Mouse (Mus musculus): ENCODE measurements around the gene Glipr2. TPM values are rescaled to one million over a fixed set of nuclear protein-coding genes. Genes with fewer than 3 reads are reported as not detected.

Glipr2 gene
- polyA plus RNA-seq, 1 experiment from 2014 or later: 94.2 TPM

DNA sequence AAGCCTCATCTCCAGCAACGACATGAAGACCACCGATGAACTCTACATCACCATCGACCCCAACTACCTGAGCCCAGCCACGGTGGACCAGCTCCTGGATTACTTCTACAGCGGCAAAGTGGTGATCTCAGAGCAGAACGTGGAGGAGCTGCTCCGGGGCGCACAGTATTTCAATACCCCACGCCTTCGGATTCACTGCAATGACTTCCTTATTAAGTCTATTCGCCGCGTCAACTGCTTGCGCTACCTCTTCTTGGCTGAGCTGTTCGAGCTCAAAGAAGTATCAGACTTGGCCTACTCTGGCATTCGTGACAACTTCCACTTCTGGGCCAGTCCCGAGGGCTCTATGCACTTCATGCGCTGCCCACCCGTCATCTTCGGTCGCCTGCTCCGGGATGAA, 26.6 kb downstream of the Glipr2 start:
- ATAC-seq (ENCODE audit: low FRiP score): no peak
- H3K9me3 ChIP-seq (replicated peaks): no peaks in the 10 kb centered on the region
- H3K36me3 ChIP-seq: no peaks in the 10 kb centered on the region
- H3K27ac ChIP-seq: no peak overlapping the region
- 92% methylated on average over 22 of the region's 22 CpGs for WGBS
- no peaks in the 10 kb centered on the region for H3K27me3 ChIP-seq
- H3K9ac ChIP-seq: no peak overlapping the region
- H3K4me3 ChIP-seq: no peak overlapping the region
- H3K4me2 ChIP-seq (replicated peaks): no peak overlapping the region
- peaks cover 9% of the 10 kb centered on the region for H3K4me1 ChIP-seq

DNA sequence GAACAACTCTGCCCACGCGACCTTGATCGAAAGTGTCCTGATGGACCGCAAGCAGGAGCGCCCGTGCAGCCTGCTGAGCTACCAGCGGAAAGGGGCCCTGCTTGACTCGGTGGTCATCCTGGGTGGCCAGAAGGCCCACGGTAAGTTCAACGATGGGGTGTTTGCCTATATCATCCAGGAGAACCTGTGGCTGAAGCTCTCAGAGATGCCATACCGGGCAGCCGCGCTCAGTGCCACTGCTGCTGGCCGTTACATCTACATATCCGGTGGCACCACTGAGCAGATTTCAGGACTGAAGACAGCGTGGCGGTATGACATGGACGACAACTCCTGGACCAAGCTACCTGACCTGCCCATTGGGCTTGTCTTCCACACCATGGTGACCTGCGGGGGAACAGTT, 27.1 kb downstream of the Glipr2 start:
- H3K9me3 ChIP-seq (replicated peaks): no peaks in the 10 kb centered on the region
- H3K4me3 ChIP-seq: no peak overlapping the region
- H3K27ac ChIP-seq: no peak overlapping the region
- 94% methylated on average over 19 of the region's 19 CpGs for WGBS
- H3K27me3 ChIP-seq: no peaks in the 10 kb centered on the region
- no peaks in the 10 kb centered on the region for H3K36me3 ChIP-seq
- no peak overlapping the region for H3K4me2 ChIP-seq (replicated peaks)
- H3K9ac ChIP-seq: no peak overlapping the region
- no peak for ATAC-seq (ENCODE audit: low FRiP score)
- peaks cover 3% of the 10 kb centered on the region for H3K4me1 ChIP-seq

DNA sequence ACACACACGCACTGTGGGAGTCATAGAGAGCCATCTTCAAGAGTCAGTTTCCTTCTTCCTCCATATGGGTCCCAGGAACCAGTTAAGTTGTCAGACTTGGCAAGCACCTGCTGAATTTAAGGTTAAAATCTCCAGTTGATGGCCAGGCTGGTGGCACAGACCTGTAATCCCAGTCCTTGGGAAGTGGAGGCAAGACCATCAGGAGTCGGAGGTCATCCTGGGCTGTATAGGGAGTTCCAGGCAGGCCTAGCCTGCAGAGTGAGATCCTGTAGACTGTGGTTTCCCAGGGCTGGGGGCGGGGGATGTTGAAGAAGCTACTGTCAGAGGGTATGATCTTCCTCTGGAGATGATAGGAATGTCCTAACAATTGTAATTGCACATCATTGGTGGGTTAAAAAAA, 31.8 kb downstream of the Glipr2 start:
- H3K4me1 ChIP-seq: peaks cover 2% of the 10 kb centered on the region; the same call in 1 of the 2 replicates
- no peak overlapping the region for H3K9ac ChIP-seq
- H3K4me3 ChIP-seq: no peak overlapping the region
- H3K27ac ChIP-seq: no peak overlapping the region
- no peak for ATAC-seq (ENCODE audit: low FRiP score)
- H3K4me2 ChIP-seq (replicated peaks): no peak overlapping the region
- WGBS: 86% methylated on average over 3 of the region's 3 CpGs
- H3K27me3 ChIP-seq: no peaks in the 10 kb centered on the region
- no peaks in the 10 kb centered on the region for H3K9me3 ChIP-seq (replicated peaks)
- H3K36me3 ChIP-seq: no peaks in the 10 kb centered on the region

DNA sequence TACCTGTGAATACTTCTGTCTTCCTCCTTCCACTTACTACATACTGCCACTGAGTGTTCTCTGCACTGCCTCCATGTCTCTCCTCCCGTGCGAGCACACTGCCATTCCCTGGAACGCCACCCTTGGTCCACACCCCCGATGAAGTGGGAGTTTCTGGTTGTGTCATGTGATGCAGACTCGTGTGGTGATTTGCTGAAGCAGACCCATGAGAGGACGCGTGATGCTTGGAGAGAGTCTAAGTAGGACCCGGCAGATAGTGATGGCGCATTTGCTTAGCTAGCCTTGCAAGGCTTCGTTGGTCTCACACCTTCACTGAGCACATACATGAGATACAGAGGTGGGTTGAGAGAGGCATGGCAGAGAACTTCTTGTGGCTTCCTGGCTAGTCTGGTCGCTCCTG, 35.9 kb downstream of the Glipr2 start:
- H3K4me3 ChIP-seq: no peak overlapping the region
- no peaks in the 10 kb centered on the region for H3K36me3 ChIP-seq
- no peak overlapping the region for H3K27ac ChIP-seq
- H3K27me3 ChIP-seq: no peaks in the 10 kb centered on the region
- no peak overlapping the region for H3K4me2 ChIP-seq (replicated peaks)
- H3K9ac ChIP-seq: no peak overlapping the region
- H3K4me1 ChIP-seq: peaks cover 2% of the 10 kb centered on the region; the same call in 1 of the 2 replicates
- ATAC-seq (ENCODE audit: low FRiP score): no peak
- H3K9me3 ChIP-seq (replicated peaks): no peaks in the 10 kb centered on the region
- 91% methylated on average over 11 of the region's 11 CpGs for WGBS

DNA sequence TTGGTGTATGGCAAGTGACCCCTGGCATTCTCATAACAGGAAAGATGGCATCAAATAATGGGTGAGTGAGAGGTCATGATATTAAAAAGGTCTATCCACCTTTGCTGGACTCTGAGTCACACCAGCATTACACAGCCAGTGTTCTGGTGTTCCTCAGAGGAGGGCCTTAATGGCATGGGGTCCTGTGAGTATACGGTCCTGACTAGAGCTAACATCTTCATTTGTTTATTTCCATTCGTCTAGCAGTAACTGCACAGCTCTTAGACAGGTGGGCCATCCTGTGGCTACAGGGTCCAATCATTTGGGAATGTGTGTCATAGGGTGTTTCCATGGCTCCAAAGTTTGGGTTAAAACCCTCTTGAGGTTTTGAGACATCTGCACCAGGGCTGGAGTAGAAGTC, 37.1 kb downstream of the Glipr2 start:
- Histone ChIP-seq H3K4me1 (no peaks in the 10 kb centered on the region), H3K36me3 (no peaks in the 10 kb centered on the region), H3K27me3 (no peaks in the 10 kb centered on the region), H3K27ac (no peak overlapping the region), H3K9me3 (replicated peaks) (no peaks in the 10 kb centered on the region), H3K4me3 (no peak overlapping the region), H3K4me2 (replicated peaks) (no peak overlapping the region), H3K9ac (no peak overlapping the region)
- 84% methylated on average over 2 of the region's 2 CpGs for whole genome bisulfite sequencing
- ATAC-seq (ENCODE audit: low FRiP score): no peak

DNA sequence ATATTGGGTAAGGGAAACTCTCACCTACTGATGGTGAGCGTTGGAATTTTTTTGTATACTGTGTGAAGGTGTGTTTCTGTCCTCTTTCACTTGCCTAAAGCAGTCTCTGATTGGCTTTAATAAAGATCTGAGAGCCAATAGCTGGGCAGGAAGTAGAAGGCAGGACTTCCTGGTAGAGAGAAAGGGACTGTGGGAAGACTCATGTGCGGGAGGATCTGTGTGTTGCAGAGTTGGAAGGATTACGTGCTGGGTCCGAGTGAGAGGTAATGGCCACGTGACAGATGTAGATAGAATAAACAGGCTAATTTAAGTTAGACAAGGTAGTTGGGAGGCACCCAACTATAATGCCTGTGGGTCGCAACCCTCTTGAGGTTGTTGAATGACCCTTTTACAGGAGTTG, 46.4 kb downstream of the Glipr2 start:
- Histone ChIP-seq H3K27ac (no peak overlapping the region), H3K36me3 (no peaks in the 10 kb centered on the region), H3K4me3 (no peak overlapping the region), H3K9me3 (replicated peaks) (no peaks in the 10 kb centered on the region), H3K4me2 (replicated peaks) (no peak overlapping the region), H3K4me1 (no peaks in the 10 kb centered on the region), H3K9ac (no peak overlapping the region), H3K27me3 (no peaks in the 10 kb centered on the region)
- ATAC-seq (ENCODE audit: low FRiP score): no peak
- WGBS: 91% methylated on average over 6 of the region's 6 CpGs

DNA sequence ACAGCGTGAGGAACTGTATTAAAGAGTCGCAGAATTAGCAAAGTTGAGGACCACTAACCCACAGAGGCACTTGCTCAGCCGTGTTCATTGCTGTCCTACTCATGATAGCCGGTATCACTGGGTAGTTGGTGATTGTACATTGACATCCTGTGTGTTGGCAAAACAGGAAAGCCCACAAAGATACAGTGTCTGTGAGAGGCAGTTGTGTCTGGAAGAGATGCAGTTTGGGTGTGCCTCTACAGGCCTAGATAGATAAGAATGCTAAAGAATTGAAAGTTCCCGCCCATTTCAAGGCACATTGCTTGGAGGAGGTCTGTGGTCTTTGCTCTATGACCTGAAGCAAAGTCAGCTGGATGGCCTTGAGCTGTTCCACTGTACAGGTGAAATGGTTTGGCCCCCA, 46.9 kb downstream of the Glipr2 start, which contains the start of gene Clta:
Gene Clta, plus strand, starts transcription at position 327 of the 400 bp plus-strand sequence.
- no peak within 1 kb of the TSS for H3K4me2 ChIP-seq (replicated peaks)
- H3K36me3 ChIP-seq: no peaks in the 10 kb centered on the region
- no peak within 1 kb of the TSS for H3K27ac ChIP-seq
- no peaks in the 10 kb centered on the region for H3K9me3 ChIP-seq (replicated peaks)
- no peak for ATAC-seq (ENCODE audit: low FRiP score)
- no peak within 1 kb of the TSS for H3K4me3 ChIP-seq
- no peaks in the 10 kb centered on the region for H3K27me3 ChIP-seq
- H3K9ac ChIP-seq: no peak within 1 kb of the TSS
- 91% methylated on average over 5 of the region's 5 CpGs for WGBS
- no peaks in the 10 kb centered on the region for H3K4me1 ChIP-seq

DNA sequence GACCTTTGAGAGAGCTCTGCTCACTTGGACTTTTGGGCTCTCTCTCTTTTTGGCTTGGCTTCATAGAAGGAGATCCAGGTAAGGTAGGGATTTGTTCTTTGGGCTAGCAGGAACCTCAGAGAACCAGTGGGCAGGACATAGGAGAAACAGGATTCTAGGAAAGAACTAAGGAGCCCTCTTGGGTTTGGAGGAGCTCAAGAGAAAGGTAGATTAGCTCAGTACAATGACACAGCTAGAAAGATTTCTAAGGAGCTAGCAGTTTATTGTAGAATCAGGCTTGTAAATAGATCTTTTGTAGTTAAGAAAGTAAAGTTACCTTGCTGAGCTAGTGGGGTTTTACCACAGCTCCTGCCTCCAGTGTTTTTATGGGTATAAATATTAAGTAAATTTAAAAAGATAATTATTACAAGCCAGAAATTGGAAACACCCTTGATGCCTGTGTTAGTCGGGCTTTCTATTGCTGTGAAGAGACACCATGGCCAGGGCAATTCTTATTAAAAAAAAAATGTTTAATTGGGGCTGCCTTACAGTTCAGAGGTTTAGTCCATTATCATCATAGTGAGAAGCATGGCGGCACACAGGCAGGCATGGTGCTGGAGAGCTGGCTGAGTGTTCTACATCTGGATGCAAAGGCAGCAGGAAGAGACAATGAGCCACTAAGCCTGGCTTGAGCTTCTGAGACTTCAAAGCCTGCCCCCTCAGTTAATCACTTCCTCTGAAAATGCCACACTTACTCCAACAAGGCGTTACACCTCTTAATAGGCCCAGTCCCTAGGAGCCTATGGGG, 47.6 kb downstream of the Glipr2 start:
- no peak for ATAC-seq (ENCODE audit: low FRiP score)
- no peak overlapping the region for H3K9ac ChIP-seq
- no peaks in the 10 kb centered on the region for H3K4me1 ChIP-seq
- no peaks in the 10 kb centered on the region for H3K9me3 ChIP-seq (replicated peaks)
- no peak overlapping the region for H3K4me2 ChIP-seq (replicated peaks)
- 69% methylated on average over 3 of the region's 3 CpGs for WGBS
- H3K27me3 ChIP-seq: no peaks in the 10 kb centered on the region
- no peak overlapping the region for H3K27ac ChIP-seq
- H3K36me3 ChIP-seq: no peaks in the 10 kb centered on the region
- no peak overlapping the region for H3K4me3 ChIP-seq

DNA sequence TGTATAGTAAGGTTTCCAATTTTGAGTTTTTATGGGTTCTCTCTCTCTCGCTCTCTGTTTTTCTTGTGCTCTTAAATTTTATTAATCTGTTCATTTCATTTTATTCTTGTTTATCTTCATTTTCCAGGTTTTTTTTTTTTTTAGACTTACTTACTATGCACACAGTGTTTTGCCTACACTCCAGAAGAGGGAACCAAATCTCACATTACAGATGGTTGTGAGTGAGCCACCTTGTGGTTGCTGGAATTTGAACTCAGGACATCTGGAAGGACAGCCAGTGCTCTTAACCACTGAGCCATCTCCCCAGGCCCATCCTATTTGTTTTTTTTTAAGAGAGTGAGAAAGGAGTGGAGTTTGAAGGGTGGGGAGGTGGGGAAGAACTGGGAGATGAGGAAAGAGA, 53.0 kb downstream of the Glipr2 start:
- WGBS: 97% methylated on average over 1 of the region's 1 CpGs
- Histone ChIP-seq H3K4me3 (no peak overlapping the region), H3K36me3 (no peaks in the 10 kb centered on the region), H3K27me3 (no peaks in the 10 kb centered on the region), H3K9ac (no peak overlapping the region), H3K9me3 (replicated peaks) (no peaks in the 10 kb centered on the region), H3K27ac (no peak overlapping the region), H3K4me1 (peaks cover 15% of the 10 kb centered on the region), H3K4me2 (replicated peaks) (no peak overlapping the region)
- ATAC-seq (ENCODE audit: low FRiP score): no peak

DNA sequence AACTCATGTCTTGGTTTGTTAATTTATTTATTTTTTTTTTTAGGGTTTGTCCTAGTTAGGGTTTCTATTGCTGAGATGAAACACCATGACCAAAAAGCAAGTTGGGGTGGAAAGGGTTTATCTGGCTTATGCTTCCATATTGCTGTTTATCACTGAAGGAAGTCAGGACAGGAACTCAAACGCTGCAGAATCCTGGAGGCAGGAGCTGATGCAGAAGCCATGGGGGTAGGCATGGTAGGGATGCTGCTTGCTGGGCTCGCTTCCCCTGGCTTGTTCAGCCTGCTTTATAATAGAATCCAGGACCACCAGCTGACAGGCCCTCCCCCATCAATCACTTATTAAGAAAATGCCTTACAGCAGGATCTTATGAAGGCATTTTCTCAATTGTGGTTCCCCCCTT, 53.7 kb downstream of the Glipr2 start:
- 46% methylated on average over 2 of the region's 2 CpGs for WGBS
- Histone ChIP-seq H3K9ac (no peak overlapping the region), H3K4me2 (replicated peaks) (no peak overlapping the region), H3K4me3 (no peak overlapping the region), H3K36me3 (no peaks in the 10 kb centered on the region), H3K27me3 (no peaks in the 10 kb centered on the region), H3K27ac (no peak overlapping the region), H3K4me1 (peaks cover 15% of the 10 kb centered on the region), H3K9me3 (replicated peaks) (no peaks in the 10 kb centered on the region)
- ATAC-seq (ENCODE audit: low FRiP score): no peak

DNA sequence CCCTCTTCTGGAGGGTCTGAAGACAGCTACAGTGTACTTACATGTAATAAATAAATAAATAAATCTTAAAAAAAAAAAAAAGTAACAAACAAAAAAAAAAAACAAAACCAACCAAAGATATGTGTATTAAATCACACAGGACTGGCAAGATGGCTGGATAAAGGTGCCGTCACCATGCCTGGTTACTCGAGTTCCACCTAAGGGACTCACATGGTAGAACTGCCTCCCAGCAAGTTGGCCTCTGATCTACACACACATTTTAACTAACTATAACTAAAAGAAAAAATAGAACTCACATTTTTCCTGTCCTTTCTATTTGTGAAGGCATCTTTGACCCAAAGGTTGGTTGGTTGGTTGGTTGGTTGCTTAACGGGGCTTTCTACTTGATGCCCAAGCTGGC, 54.6 kb downstream of the Glipr2 start:
- no peaks in the 10 kb centered on the region for H3K36me3 ChIP-seq
- peak overlapping the region; percentile 98 for H3K4me3 ChIP-seq
- 80% methylated on average over 3 of the region's 3 CpGs for WGBS
- ATAC-seq (ENCODE audit: low FRiP score): no peak
- no peaks in the 10 kb centered on the region for H3K9me3 ChIP-seq (replicated peaks)
- H3K27ac ChIP-seq: peak overlapping the region; percentile 73
- peak overlapping the region; percentile 99 for H3K4me2 ChIP-seq (replicated peaks)
- peak overlapping the region; percentile 63 for H3K9ac ChIP-seq
- peaks cover 15% of the 10 kb centered on the region for H3K4me1 ChIP-seq
- H3K27me3 ChIP-seq: no peaks in the 10 kb centered on the region

DNA sequence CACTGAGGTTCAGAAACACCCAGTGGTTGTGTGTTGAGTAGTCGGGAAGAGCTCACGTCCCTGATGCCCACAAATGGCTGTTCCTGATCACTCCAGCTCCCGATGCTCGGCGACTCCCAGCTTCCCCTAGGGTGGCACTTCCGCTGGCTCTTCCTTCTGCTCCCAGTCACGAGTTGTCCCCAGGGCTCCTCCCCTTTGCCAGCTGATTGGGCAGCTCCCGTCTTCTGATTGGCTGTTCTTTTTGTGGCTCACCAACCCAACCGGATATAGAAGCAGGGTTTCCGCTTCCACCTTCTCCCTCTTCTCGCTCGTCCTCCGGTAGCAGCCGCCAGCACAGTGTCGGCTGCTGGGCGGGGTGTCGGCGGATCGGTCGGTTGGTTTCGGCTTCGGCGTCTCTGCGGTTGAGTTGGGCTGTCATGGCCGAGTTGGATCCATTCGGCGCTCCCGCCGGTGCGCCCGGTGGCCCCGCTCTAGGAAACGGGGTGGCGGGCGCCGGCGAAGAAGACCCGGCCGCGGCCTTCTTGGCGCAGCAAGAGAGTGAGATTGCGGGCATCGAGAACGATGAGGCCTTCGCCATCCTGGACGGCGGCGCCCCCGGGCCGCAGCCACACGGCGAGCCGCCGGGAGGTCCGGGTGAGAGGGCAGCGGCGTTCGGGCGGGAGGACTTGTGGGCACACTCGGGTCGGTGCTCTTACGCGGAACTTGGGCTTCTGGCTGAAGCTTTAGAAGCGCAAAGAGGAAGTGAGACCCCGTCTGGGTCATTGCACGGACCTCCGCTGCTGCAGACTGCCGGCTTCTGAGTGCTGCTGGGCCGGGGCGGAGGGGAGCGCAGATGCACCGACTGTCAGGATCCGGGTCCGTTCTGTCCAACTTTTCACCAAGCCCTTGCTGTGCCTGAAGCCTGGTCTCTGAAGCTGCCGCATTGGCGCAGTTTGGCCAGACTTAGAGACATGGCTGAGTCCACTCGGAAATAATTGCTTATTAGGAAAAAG, 55.5 kb downstream of the Glipr2 start:
- Histone ChIP-seq H3K9me3 (replicated peaks) (no peaks in the 10 kb centered on the region), H3K9ac (peak overlapping the region; percentile 93), H3K4me3 (peak overlapping the region; percentile 98), H3K4me2 (replicated peaks) (peak overlapping the region; percentile 99), H3K27ac (peak overlapping the region; percentile 80), H3K36me3 (no peaks in the 10 kb centered on the region), H3K4me1 (peaks cover 15% of the 10 kb centered on the region), H3K27me3 (no peaks in the 10 kb centered on the region)
- WGBS: under 1% methylated on average over 76 of the region's 77 CpGs
- ATAC-seq (ENCODE audit: low FRiP score): peak; percentile 97

All from hindbrain, embryonic 12.5 days (tissue).